Mouse (Mus musculus) lung, adult 2 months (tissue): ENCODE data around the gene Bdh1. TPM values are rescaled to one million over a fixed set of nuclear protein-coding genes. Genes with fewer than 3 reads are reported as not detected.

Source experiments
- DNase-seq: peaks from one replicate; pipeline ENCODE4 v3.0.0; 2022
- H3K4me1 ChIP-seq: fragments of 200-500 bp; 2 replicates; pipeline ENCODE4 v1.6.1; 2011; ENCODE audit warnings: low read length; ENCODE audit not compliant: control insufficient read depth, insufficient read depth
- H3K4me3 ChIP-seq: fragments of 200-500 bp; replicated peaks from 2 replicates; pipeline ENCODE3; 2011; ENCODE audit warnings: low read depth, mild to moderate bottlenecking, control low read depth, low read length; ENCODE audit errors: extremely low read depth
- CTCF ChIP-seq: fragments of 200-500 bp; IDR thresholded peaks from 2 replicates; pipeline ENCODE4 v1.5.1; 2011; ENCODE audit warnings: mild to moderate bottlenecking, low read length, control low read depth; ENCODE audit not compliant: insufficient read depth
- POLR2A ChIP-seq: fragments of 200-500 bp; IDR thresholded peaks from 2 replicates; pipeline ENCODE4 v1.6.1; 2011; ENCODE audit warnings: low read depth, mild to moderate bottlenecking, control low read depth, low read length, borderline replicate concordance; ENCODE audit errors: extremely low read depth
- WGBS: fragments of 180-500 bp; shearing (Covaris S2); methylation state at CpG from one replicate; pipeline ENCODE4 v1.1.7; 2018; 5-methylcytosine and 5-hydroxymethylcytosine counted together
- polyA plus RNA-seq: library from polyadenylated mRNA; depleted of rRNA; stranded (reverse); fragments of >200 nt; gene quantifications from 2 replicates; pipeline ENCODE4 v1.2.3, GENCODE M21; 2012

The Bdh1 gene
- polyA plus RNA-seq, 1 experiment = 10.2 TPM

DNA sequence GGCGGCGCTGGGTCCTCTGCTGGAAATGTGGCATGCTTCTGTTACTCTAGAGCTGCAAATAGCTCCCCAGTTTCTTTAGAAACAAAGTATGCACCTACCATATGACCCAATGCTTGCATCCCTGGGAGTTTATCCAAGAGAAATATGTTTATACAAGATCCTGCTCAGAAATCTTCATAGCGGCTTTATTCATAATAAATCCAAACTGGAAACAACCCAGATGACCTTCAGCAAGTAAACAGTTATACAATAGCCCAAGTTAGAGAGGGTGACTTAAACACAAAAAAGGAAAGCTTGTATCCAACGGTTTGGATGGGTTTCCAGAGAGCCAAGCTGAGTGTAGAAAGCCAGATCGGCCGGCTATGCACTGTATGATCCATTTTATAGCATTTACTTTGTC is 22.4 kb downstream of the Bdh1 start:
- Histone ChIP-seq H3K4me3 (no peak overlapping the region), H3K4me1 (no peaks in the 10 kb centered on the region)
- 66% methylated on average over 6 of the region's 6 CpGs for WGBS
- no peak for TF ChIP-seq POLR2A
- no peak for TF ChIP-seq CTCF
- no peak for DNase-seq

DNA sequence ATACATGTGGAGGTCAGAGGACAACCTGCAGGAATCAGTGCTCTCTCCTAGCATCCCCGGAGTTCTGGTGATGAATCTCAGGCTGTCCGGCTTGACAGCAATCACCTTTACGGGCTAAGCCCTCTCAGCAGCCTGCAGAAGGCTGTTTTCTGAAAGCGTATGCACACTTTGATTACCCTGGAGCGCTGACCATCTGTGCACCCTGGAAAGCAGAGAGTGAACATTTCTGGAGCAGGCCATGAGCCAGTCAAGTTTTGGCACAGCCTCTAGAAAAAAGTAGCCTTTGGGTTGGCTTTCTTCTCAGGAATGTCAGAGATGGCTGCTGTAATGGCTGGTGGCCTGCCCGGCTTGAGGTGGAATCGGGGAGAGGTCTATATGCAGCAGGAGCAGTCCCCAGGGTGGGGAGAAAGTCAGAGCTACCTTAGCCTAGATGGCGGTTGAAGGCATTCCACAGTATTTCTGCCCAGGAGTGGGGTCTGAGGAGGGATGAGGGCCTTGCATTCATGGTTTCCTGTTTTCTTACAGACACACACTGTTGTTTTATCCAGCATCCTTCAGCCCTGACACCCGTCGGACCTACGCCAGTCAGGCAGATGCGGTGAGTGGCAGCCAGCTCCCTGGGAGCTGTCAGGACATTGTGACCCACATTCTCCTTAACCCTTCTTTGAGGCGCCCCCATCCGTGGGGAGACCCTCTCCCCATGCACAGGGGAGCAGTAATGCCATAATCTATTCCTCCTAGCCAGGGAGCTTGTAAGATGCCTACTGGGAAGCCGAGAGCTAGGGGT is 24.2 kb downstream of the Bdh1 start:
- TF ChIP-seq CTCF = no peak
- no peak for TF ChIP-seq POLR2A
- DNase-seq = no peak
- Histone ChIP-seq H3K4me3 (no peak overlapping the region), H3K4me1 (no peaks in the 10 kb centered on the region)
- WGBS = 75% methylated on average over 15 of the region's 15 CpGs

- Histone ChIP-seq H3K4me3 (no peak overlapping the region), H3K4me1 (no peaks in the 10 kb centered on the region)
- 66% methylated on average over 4 of the region's 4 CpGs for WGBS
- DNase-seq = no peak
- TF ChIP-seq POLR2A (no peak), CTCF (no peak)
Observed at GRCm38 (mm10) chr16:31449973-31450372, 27.9 kb downstream of the Bdh1 start.

- no peak for DNase-seq
- H3K4me3 ChIP-seq = no peak overlapping the region
Observed at GRCm38 (mm10) chr16:31451235-31451634, 29.2 kb downstream of the Bdh1 start.

GRCm38 (mm10) chr16:31452467-31452866 is 30.4 kb downstream of the Bdh1 start:
- WGBS = 64% methylated on average over 7 of the region's 7 CpGs

More at GRCm38 (mm10) chr16:31451235-31451634, 29.2 kb downstream of the Bdh1 start:
- no peaks in the 10 kb centered on the region for H3K4me1 ChIP-seq
- WGBS = 70% methylated on average over 3 of the region's 3 CpGs
- no peak for TF ChIP-seq CTCF
- TF ChIP-seq POLR2A = no peak

GRCm38 (mm10) chr16:31454013-31454412 is 31.9 kb downstream of the Bdh1 start:
- TF ChIP-seq POLR2A (no peak), CTCF (no peak)
- Histone ChIP-seq H3K4me3 (no peak overlapping the region), H3K4me1 (no peaks in the 10 kb centered on the region)
- 81% methylated on average over 4 of the region's 4 CpGs for WGBS
- no peak for DNase-seq

More at GRCm38 (mm10) chr16:31452467-31452866, 30.4 kb downstream of the Bdh1 start:
- TF ChIP-seq CTCF = no peak
- TF ChIP-seq POLR2A = no peak
- no peaks in the 10 kb centered on the region for H3K4me1 ChIP-seq
- DNase-seq = no peak
- H3K4me3 ChIP-seq = no peak overlapping the region

DNA sequence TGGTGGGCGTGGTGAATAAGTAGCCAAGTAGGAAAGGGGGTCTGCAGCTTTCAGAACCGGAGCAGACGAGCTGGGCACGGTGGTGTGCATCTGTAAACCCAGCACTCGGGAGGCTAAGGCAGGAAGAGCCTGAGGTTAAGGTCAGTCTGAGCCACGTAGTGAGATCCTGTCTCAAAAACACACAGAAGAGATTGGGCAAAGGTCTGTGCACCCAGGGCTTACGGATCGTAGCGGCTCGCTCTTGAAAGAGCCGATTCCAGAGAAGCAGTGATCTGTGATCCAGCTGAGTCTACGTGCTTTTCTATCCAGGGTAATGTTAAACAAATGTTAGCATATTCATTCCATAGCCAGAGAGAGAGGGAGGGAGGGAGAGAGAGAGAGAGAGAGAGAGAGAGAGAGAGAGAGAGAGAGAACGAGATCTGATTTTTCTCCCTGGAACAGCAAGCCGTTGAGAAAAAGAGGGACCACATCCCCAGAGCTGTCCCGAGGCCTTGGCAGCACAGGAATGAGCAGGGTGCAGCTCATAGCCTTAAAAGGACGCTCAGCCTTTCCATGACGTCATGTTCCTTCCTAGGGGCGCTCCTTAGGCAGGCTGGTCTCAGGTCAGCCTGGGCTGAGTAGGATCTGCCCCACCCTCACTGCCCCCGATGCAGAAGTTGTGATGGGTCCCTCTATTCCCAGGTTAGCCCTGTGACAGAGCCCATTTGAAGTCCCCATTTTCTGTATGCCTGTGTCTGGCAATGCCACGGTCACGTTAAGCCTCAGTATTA is 33.4 kb downstream of the Bdh1 start:
- no peak for DNase-seq
- Histone ChIP-seq H3K4me3 (no peak overlapping the region), H3K4me1 (no peaks in the 10 kb centered on the region)
- 62% methylated on average over 21 of the region's 21 CpGs for WGBS
- no peak for TF ChIP-seq CTCF
- no peak for TF ChIP-seq POLR2A

DNA sequence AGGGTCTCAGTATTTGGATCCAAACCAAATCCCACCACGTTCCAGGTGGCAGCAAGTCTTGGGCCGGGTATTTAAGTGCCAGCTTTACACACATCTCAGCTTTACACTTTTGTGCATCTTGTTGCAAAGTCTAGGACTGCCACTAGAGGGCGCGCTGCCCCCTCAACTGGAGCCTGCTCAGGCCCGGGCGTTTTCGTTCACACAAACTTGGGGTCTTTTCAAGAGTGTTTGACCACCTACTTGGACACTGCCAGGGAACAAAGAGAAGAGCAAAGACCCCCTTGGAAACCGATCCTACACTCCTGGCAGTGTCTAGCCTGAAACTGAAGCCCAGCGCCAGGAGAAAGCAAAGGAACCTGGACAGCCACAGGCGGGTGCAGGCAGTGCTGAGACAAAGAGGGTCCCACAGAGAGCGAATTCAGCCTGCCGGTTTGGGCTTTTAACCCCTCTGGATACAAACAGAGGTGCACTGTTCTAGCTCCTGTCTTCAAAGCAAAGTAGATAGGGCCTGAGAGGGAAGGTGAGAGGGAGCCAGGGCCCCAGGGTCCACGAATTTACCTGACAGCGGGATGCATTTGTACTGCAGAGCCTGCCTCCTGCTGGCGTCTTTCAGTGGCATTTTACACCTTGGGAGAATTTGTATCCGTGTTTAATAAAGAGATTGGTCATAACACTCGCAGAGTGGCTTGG is 36.3 kb downstream of the Bdh1 start:
- Histone ChIP-seq H3K4me1 (no peaks in the 10 kb centered on the region), H3K4me3 (peak overlapping the region; percentile 0)
- TF ChIP-seq POLR2A (no peak), CTCF (peak; percentile 82)
- 4% methylated on average over 17 of the region's 17 CpGs for WGBS
- DNase-seq = peak; percentile 76

DNA sequence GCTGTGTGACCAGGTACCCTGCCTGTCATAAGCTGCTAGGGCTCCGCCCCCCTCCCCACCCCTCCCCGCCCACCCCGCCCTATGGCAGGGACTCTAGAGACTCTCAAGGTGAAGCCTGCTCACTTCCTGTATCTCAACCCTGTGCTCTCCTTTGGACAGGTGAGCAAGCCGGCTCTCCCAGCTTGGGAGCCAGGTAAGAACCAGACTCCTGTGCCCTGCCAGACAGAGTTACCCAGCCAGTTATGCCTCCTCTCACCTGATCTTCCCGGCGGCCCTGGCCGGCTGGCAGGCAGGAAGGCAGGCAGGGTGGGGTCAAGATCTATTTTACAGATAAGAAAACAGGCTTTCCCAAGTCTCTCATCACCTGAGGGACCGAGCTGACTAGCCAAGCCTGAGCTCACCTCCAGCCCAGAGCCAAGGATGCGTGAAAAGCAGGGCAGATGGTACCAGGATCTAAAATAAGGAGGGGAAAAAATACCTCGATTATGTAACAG is 37.9 kb downstream of the Bdh1 start:
- no peak overlapping the region for H3K4me3 ChIP-seq
- 33% methylated on average over 10 of the region's 10 CpGs for WGBS
- no peaks in the 10 kb centered on the region for H3K4me1 ChIP-seq
- peak; percentile 55 for DNase-seq
- no peak for TF ChIP-seq CTCF
- peak; percentile 29; the same call in 1 of the 2 replicates for TF ChIP-seq POLR2A
